Mouse (Mus musculus) liver, postnatal 0 days (tissue): ENCODE results near the gene Dok1.

Experiments
- CTCF ChIP-seq: sonication (generic); IDR thresholded peaks from 2 replicates; pipeline ENCODE4 v1.5.1; 2016; ENCODE audit warnings: antibody characterized with exemption, low read depth
- EP300 ChIP-seq: IDR thresholded peaks from 2 replicates; pipeline ENCODE4 v1.6.1; 2016; ENCODE audit warnings: antibody characterized with exemption, low read depth, mild to moderate bottlenecking

DNA sequence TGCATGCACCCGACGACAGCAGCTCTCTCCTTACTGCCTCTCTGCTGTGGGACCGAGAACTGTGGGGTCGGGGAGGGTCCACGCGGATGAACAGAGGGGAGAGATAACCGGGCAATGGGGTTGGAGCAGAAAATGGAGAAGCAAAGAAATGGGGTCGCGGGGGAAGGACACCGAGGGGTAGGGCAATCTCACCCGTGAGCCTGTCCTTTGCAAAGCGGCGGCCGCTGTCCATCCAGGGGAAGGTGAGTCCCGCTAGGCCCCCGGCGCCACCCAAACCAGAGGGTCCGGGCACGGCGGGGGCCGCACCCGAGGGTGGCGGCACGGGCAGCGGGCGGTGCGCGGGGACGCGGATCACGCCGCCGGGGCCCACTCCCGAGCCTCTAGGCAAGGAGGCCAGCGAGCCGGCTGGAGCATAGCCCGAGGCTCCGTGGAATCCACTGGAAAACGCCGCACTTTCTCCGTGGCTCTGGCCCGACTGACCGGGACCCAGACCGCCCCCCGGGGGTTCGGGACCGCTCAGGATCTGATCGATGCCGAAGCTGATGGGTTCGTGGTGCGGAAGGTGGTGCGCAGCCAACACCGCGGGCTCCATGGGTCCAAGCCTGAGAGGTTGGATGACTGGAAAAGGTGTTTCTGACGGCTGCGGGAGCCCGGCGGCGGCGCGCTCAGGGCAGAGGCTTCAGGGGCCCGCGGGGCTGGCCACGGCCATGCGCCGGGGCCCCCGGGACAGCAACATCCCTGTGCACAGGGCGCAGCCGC, 36.4 kb upstream of the Dok1 start:
- TF ChIP-seq CTCF (no peak), EP300 (no peak)
